Mouse (Mus musculus): Measurements from ENCODE around the gene Ubxn2a. TPM values are rescaled to one million over a fixed set of nuclear protein-coding genes. Genes with fewer than 3 reads are reported as not detected.

Gene Ubxn2a
- polyA plus RNA-seq, 1 experiment from 2014 or later = 32.1 TPM

- Histone ChIP-seq H3K9ac (no peak overlapping the region), H3K9me3 (replicated peaks) (no peaks in the 10 kb centered on the region), H3K4me3 (no peak overlapping the region), H3K27me3 (no peaks in the 10 kb centered on the region), H3K27ac (0 out of 2 replicates have a peak overlapping the region, but pooled peaks have one; percentile 7), H3K4me2 (no peak overlapping the region), H3K36me3 (peaks cover 13% of the 10 kb centered on the region), H3K4me1 (replicated peaks) (peaks cover 23% of the 10 kb centered on the region)
- peak; percentile 40; the same call in 1 of the 2 replicates for ATAC-seq (replicated peaks; ENCODE audit: insufficient number of reproducible peaks, insufficient read depth, low FRiP score, low read depth)
- 33% methylated on average over 11 of the region's 11 CpGs for WGBS
Observed at GRCm38 (mm10) chr12:4859241-4859914, 48.1 kb downstream of the Ubxn2a start.

- Histone ChIP-seq H3K27ac (no peak overlapping the region), H3K4me2 (no peak overlapping the region), H3K9me3 (replicated peaks) (no peaks in the 10 kb centered on the region), H3K4me1 (replicated peaks) (peaks cover 9% of the 10 kb centered on the region), H3K9ac (no peak overlapping the region), H3K4me3 (no peak overlapping the region), H3K36me3 (peaks cover 13% of the 10 kb centered on the region), H3K27me3 (no peaks in the 10 kb centered on the region)
- 93% methylated on average over 2 of the region's 2 CpGs for WGBS
- no peak for ATAC-seq (replicated peaks; ENCODE audit: insufficient number of reproducible peaks, insufficient read depth, low FRiP score, low read depth)
Observed at GRCm38 (mm10) chr12:4856834-4857233, 50.7 kb downstream of the Ubxn2a start.

GRCm38 (mm10) chr12:4856160-4856559, 51.3 kb downstream of the Ubxn2a start:
- Histone ChIP-seq H3K36me3 (peaks cover 13% of the 10 kb centered on the region), H3K27me3 (no peaks in the 10 kb centered on the region), H3K9ac (no peak overlapping the region), H3K9me3 (replicated peaks) (no peaks in the 10 kb centered on the region), H3K4me1 (replicated peaks) (peaks cover 9% of the 10 kb centered on the region), H3K4me3 (no peak overlapping the region), H3K27ac (no peak overlapping the region), H3K4me2 (no peak overlapping the region)
- ATAC-seq (replicated peaks; ENCODE audit: insufficient number of reproducible peaks, insufficient read depth, low FRiP score, low read depth) = no peak
- 94% methylated on average over 5 of the region's 5 CpGs for WGBS

GRCm38 (mm10) chr12:4843741-4844140, 63.8 kb downstream of the Ubxn2a start:
- Histone ChIP-seq H3K4me1 (replicated peaks) (peaks cover 19% of the 10 kb centered on the region), H3K4me3 (peak overlapping the region; percentile 68), H3K27ac (peak overlapping the region; percentile 77), H3K27me3 (no peaks in the 10 kb centered on the region), H3K36me3 (peaks cover under 1% of the 10 kb centered on the region; the same call in 1 of the 2 replicates), H3K9ac (peak overlapping the region; percentile 62), H3K9me3 (replicated peaks) (no peaks in the 10 kb centered on the region), H3K4me2 (peak overlapping the region; percentile 67)
- WGBS = 0% methylated on average over 12 of the region's 12 CpGs
- ATAC-seq (replicated peaks; ENCODE audit: insufficient number of reproducible peaks, insufficient read depth, low FRiP score, low read depth) = peak; percentile 40; the same call in 1 of the 2 replicates

GRCm38 (mm10) chr12:4842890-4843597, 64.5 kb downstream of the Ubxn2a start, which contains the start of gene Wdcp:
Gene Wdcp, plus strand, starts transcription at chr12:4843303.
- H3K4me3 ChIP-seq = peak within 1 kb of the TSS; percentile 94
- H3K9me3 ChIP-seq (replicated peaks) = no peaks in the 10 kb centered on the region
- H3K4me1 ChIP-seq (replicated peaks) = peaks cover 19% of the 10 kb centered on the region
- H3K9ac ChIP-seq = peak within 1 kb of the TSS; percentile 62
- H3K27ac ChIP-seq = peak within 1 kb of the TSS; percentile 77
- H3K4me2 ChIP-seq = peak within 1 kb of the TSS; percentile 99
- WGBS = 1% methylated on average over 30 of the region's 30 CpGs
- H3K27me3 ChIP-seq = no peaks in the 10 kb centered on the region
- no peaks in the 10 kb centered on the region for H3K36me3 ChIP-seq
- peak; percentile 91 for ATAC-seq (replicated peaks; ENCODE audit: insufficient number of reproducible peaks, insufficient read depth, low FRiP score, low read depth)

- Histone ChIP-seq H3K9ac (no peak overlapping the region), H3K36me3 (no peaks in the 10 kb centered on the region), H3K9me3 (replicated peaks) (no peaks in the 10 kb centered on the region), H3K27ac (no peak overlapping the region), H3K4me2 (no peak overlapping the region; the same call in 1 of the 2 replicates), H3K27me3 (no peaks in the 10 kb centered on the region), H3K4me1 (replicated peaks) (peaks cover 19% of the 10 kb centered on the region), H3K4me3 (no peak overlapping the region)
- 89% methylated on average over 8 of the region's 8 CpGs for WGBS
- ATAC-seq (replicated peaks; ENCODE audit: insufficient number of reproducible peaks, insufficient read depth, low FRiP score, low read depth) = no peak
Observed at GRCm38 (mm10) chr12:4842456-4842855, 65.0 kb downstream of the Ubxn2a start.

- Histone ChIP-seq H3K4me3 (peak within 1 kb of the TSS; percentile 94), H3K4me2 (peak within 1 kb of the TSS; percentile 99), H3K27ac (no peak within 1 kb of the TSS), H3K4me1 (replicated peaks) (peaks cover 19% of the 10 kb centered on the region), H3K9me3 (replicated peaks) (no peaks in the 10 kb centered on the region), H3K36me3 (no peaks in the 10 kb centered on the region), H3K9ac (peak within 1 kb of the TSS; percentile 78), H3K27me3 (no peaks in the 10 kb centered on the region)
- ATAC-seq (replicated peaks; ENCODE audit: insufficient number of reproducible peaks, insufficient read depth, low FRiP score, low read depth) = peak; percentile 65
- WGBS = 1% methylated on average over 36 of the region's 37 CpGs
Observed at GRCm38 (mm10) chr12:4841392-4841887, 66.1 kb downstream of the Ubxn2a start, which contains the start of gene Fkbp1b. Gene Fkbp1b, minus strand, starts transcription at chr12:4841591.

- H3K27ac ChIP-seq = no peak overlapping the region
- H3K4me2 ChIP-seq = peak overlapping the region; percentile 99
- peaks cover 19% of the 10 kb centered on the region for H3K4me1 ChIP-seq (replicated peaks)
- peak overlapping the region; percentile 78 for H3K9ac ChIP-seq
- H3K27me3 ChIP-seq = no peaks in the 10 kb centered on the region
- no peaks in the 10 kb centered on the region for H3K9me3 ChIP-seq (replicated peaks)
- no peak for ATAC-seq (replicated peaks; ENCODE audit: insufficient number of reproducible peaks, insufficient read depth, low FRiP score, low read depth)
- no peaks in the 10 kb centered on the region for H3K36me3 ChIP-seq
- H3K4me3 ChIP-seq = peak overlapping the region; percentile 94
- WGBS = 1% methylated on average over 11 of the region's 11 CpGs
Observed at GRCm38 (mm10) chr12:4840741-4841140, 66.8 kb downstream of the Ubxn2a start.

GRCm38 (mm10) chr12:4840010-4840409, 67.5 kb downstream of the Ubxn2a start:
- H3K4me3 ChIP-seq = peak overlapping the region; percentile 94

GRCm38 (mm10) chr12:4836959-4837358, 70.5 kb downstream of the Ubxn2a start:
- no peaks in the 10 kb centered on the region for H3K36me3 ChIP-seq
- WGBS = 38% methylated on average over 4 of the region's 4 CpGs
- no peak overlapping the region for H3K27ac ChIP-seq
- no peak overlapping the region for H3K4me2 ChIP-seq
- H3K9ac ChIP-seq = no peak overlapping the region
- H3K27me3 ChIP-seq = no peaks in the 10 kb centered on the region
- ATAC-seq (replicated peaks; ENCODE audit: insufficient number of reproducible peaks, insufficient read depth, low FRiP score, low read depth) = no peak
- no peak overlapping the region for H3K4me3 ChIP-seq
- H3K4me1 ChIP-seq (replicated peaks) = peaks cover 10% of the 10 kb centered on the region
- H3K9me3 ChIP-seq (replicated peaks) = no peaks in the 10 kb centered on the region

More at GRCm38 (mm10) chr12:4840010-4840409, 67.5 kb downstream of the Ubxn2a start:
- H3K9ac ChIP-seq = no peak overlapping the region
- no peaks in the 10 kb centered on the region for H3K9me3 ChIP-seq (replicated peaks)
- peaks cover 19% of the 10 kb centered on the region for H3K4me1 ChIP-seq (replicated peaks)
- ATAC-seq (replicated peaks; ENCODE audit: insufficient number of reproducible peaks, insufficient read depth, low FRiP score, low read depth) = no peak
- no peak overlapping the region for H3K4me2 ChIP-seq
- no peaks in the 10 kb centered on the region for H3K36me3 ChIP-seq
- 49% methylated on average over 6 of the region's 6 CpGs for WGBS
- no peaks in the 10 kb centered on the region for H3K27me3 ChIP-seq
- H3K27ac ChIP-seq = no peak overlapping the region

Measured in heart, embryonic 15.5 days (tissue).